Mouse (Mus musculus) cerebellum, adult 8-10 months (tissue): ENCODE results near the gene Pcca.
A peak's percentile ranks its signal among the peaks of the same experiment; 100 is the strongest.
"Not testable (repeated sequence)": the region's sequence is repeated elsewhere in the genome, so short reads cannot be mapped to it uniquely, and the experiment has no call there.

Source experiments
- DNase-seq: peaks from one replicate; pipeline ENCODE4 v3.0.0; 2022

The Pcca gene

DNA sequence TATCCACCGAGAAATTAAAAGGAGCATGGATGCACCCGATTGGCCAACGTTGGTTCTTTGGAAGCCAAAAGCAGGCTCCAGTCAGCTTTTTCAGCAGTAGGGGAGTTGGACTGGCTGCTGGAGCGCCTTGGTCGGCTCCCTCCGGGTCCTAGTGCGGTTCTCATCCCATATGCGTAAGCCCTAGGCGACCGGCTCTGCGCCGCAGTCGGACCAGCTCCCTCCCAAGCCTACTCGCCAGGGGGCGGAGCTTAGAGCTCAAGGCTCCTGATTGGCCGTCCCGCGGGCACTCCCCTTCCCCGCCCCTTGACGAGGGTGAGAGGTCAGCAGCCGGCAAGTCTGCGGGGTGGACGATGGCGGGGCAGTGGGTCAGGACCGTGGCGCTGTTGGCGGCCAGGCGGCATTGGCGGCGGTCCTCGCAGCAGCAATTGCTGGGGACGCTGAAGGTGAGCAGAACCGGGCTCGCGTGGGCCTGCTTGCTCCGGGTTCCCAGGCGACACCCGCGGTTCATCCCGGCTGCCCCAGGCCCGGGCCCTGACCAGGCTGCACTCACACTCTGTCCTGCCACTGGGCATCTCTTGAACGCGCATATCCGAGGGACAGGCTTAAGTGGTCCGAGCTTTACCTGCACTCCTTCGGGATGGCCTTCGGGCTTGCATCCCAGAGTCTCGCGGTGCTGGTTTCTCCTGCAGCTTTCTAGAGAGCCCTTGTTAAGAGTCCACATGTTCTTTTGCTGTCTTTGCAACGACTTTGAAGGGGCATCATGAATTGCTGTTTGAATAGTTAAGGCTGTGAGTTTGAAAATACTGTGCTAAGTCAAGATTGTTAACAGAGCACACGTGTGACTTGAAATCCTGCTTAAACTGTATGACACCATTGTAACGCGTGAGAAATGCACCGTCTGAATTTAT is at the start of gene Pcca:
Gene Pcca (plus strand): TSS at position 308 of the 908 bp plus-strand sequence.
- DNase-seq, result peak; percentile 96

DNA sequence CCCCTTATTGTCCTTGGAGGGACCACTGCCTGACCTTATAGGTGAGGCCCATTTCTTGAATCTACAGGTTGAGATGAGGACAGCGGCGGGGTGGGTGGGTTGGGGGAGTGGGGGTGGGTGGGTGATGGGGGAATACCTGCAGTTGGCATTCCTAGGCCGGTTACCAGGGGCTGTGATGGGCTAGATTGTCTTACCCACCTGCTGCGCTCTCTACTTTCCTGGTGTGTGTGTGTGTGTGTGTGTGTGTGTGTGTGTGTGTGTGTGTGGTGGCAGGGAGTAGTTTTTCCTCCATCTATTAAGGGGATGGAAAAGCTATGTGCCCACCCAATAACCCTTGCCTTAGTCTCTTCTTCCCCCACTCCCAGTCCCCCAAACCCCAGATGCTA is 49.7 kb upstream of the Pcca start:
- no peak for DNase-seq

- DNase-seq, result peak; percentile 63
These were observed 49.1 kb upstream of the Pcca start for GRCm38 (mm10) chr14:122484844-122485551.

- peak; percentile 57 for DNase-seq
These were observed 48.4 kb upstream of the Pcca start for GRCm38 (mm10) chr14:122485635-122486181.

- DNase-seq, result no peak
These were observed 47.5 kb upstream of the Pcca start for GRCm38 (mm10) chr14:122486611-122487010.

DNA sequence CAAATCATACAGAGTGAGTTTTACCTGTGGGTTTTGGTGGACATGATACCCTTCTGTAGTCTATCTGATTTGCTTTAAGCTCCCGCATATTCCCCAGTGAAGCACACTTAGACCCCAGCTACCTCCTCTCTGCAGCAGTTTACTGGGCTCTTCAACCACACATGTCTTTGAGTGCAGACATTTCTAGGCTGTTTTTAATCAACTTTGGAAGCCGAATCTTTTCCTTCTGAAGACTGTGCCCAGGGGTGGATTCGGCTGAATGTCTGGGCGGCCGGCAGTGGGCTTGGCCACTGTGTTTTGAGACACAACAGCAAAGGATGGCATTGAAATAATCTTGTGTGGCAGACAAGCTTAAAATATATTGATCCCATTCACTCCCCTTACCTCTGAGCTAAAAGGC is 46.8 kb upstream of the Pcca start:
- peak; percentile 49 for DNase-seq

GRCm38 (mm10) chr14:122489041-122489440 is 45.1 kb upstream of the Pcca start:
- no peak for DNase-seq

- DNase-seq, result peak; percentile 57
These were observed 44.3 kb upstream of the Pcca start for GRCm38 (mm10) chr14:122489686-122490414.

DNA sequence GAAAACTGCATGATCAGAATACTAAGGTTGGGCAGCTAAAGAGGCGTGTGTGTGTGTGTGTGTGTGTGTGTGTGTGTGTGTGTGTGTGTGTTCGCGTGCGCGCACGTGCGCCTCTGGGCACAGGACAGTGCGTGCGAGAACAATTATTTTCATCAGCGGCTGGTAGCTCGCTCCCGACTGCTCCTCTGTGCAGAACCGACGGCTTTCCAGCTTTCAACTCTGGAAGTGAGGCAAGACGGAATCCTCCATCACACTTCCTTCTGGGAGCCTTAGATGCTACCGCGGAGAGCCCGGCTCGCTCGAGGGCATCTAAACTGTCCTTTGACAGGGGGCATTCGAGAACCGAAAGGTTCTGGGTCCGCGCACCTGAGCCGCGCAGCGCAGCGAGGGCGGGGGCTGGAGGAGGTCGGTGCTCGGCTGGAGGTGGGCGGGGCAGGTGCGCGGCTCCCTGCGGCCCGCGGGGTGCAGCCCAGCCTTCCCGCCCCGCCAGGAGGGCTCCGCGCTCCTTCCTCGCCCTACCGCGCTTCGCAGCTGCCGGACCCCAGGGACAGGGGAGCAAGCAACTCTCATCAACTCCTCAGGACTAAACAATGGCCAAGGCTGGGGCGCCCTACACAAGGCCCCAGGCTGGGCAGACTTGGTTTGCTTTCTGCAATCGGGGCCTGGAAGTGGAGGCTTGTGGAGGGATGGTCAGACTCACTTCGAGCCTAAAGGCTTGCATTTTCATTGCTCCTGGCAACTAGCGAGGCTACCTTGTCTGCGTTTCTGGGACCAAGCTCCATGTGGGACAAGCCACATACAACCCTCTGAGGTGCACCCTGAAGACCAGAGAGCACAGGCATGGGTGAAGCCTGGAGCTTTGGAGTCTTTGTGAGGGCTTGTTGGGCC is 43.4 kb upstream of the Pcca start, which contains the start of gene Gm10837:
Gene Gm10837 (plus strand): TSS at position 146 of the 888 bp plus-strand sequence.
- DNase-seq, result peak; percentile 72

- DNase-seq, result no peak
These were observed 42.6 kb upstream of the Pcca start for GRCm38 (mm10) chr14:122491521-122491920.

DNA sequence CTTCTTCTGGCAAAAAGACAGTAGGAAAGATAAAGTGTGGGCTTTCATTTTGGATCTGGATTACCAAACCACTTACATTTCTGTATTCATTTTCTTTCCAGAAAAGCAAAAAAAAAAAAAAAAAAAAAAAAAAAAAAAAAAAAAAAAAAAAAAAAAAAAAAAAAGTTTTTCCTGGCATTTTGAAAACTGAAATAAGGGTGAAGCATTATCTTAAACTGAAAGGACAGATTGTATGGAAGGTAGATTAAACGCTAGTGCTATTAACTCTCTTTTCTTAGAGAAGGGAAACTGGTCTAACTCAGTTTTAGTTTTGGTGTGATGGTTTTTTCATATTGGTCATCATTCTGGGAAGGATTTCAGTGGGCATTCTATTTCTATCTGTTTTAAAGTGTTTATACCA is 42.1 kb upstream of the Pcca start:
- DNase-seq, result no peak

- no peak for DNase-seq
These were observed 25.1 kb upstream of the Pcca start for GRCm38 (mm10) chr14:122509058-122509457.

GRCm38 (mm10) chr14:122511519-122511918 is 22.6 kb upstream of the Pcca start:
- DNase-seq, result no peak

DNA sequence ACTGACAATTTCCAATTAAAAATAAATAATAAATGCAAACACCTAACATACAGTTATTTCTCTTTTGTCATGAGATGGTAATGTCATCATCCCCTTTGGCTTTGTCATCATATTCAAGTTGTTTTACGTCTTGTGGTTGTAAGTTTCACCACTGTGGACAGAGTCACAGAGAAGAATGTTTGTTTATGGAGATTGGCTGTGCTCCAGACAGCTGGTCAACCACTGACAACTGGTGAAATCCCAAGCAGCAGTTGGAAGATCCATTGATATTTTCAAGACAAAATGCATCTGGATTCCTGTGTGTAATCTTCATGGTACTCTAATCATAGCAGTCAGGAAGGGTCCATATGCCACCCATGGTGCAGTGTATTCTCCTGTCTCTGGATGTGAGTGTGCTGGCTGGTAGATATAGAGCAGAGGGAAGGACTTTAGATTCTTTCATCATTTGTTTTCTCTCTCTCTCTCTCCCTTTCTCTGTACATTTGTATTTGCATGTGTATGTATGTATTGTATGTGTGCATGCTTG is 20.6 kb upstream of the Pcca start:
- DNase-seq, result no peak

DNA sequence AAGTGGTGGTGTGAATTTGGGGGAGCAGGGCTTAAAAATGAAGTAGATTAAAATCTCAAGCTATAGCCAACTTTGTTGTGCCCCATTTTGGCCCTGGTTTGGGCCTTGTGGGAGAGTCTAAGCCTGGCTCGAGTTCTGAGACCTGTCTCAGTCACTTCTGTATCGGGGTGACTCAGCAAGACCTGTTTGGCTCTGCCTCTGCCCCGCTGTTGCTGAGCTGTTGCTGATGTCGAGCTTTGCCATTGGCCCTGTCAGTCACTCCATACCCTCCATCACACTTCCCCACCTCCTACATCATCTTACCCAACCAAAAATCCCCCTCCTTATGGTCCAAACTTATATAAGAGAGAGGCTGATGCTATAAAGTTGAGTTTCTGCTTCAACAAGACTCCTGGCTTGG is 5.6 kb upstream of the Pcca start:
- no peak for DNase-seq

DNA sequence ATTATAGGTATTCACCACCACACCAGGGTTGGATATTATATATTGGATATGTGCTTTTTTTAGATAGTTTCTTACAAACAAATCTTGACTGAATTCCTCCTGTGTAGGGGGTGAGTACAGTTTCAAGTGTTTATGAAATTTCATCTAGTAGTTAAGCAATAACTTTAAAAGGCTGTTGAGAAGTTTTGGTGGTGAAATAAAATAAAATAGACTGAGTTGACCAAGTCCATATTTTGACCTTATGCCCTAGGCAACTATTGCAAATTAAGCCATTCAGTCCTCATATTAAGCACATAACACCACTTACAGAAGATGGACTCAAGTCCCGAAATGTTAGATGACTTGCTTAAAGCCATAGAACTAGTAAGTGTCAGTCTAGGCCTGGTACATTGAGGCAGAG is 1.9 kb downstream of the Pcca start:
- no peak for DNase-seq

- DNase-seq, result no peak
These were observed 14.3 kb downstream of the Pcca start for GRCm38 (mm10) chr14:122548421-122548820.

DNA sequence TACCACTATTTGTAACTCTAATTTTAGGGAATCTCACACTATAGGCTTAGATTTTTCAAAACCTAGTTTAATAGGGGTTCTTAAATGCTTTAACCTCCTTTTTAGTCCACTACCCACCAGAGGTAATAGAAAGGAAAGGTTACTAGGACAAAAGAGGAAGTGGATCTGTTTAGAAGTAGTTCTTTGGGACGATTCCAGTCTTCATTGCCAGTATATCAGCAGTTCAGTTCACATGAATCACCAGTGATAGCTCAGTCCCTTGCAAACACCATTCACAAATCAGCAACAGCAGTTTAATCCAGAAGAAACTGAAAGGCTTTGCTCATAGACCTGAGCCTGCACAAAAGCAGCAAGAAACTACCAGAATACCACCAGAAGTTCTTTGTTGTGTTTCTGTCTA is 14.8 kb downstream of the Pcca start:
- DNase-seq, result no peak

DNA sequence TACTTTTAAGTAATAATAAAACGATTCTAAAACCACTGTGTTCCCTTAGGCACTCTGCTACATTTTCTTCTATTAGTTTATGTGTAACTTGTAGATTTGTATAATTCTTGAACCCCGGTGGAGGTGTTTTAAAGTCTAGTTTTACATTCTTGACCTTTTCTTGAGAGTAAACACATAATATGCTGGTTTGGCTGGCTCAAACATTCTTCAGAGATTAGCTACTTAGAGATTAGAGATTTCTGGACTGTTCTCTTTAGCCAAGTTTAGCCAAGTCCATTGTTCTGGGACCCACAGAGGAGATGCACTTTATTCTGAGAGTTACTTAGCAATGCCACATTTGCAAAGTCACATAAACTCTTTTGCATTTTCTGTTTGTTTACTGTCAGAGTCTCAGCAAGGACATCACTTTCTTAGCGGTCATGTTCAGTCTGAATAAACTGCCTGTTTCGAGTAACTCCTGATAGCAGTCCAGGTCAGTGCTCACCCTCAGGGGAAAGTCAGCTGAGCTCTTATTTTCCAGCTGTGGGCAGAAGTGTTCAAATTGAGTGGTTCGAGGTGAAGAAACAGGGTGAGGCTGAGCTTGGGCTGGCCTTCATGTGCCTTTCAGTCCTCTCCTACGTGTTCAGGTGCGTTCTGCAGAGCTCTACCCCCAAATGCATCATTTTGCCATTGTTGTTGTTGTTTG is 18.8 kb downstream of the Pcca start:
- no peak for DNase-seq

DNA sequence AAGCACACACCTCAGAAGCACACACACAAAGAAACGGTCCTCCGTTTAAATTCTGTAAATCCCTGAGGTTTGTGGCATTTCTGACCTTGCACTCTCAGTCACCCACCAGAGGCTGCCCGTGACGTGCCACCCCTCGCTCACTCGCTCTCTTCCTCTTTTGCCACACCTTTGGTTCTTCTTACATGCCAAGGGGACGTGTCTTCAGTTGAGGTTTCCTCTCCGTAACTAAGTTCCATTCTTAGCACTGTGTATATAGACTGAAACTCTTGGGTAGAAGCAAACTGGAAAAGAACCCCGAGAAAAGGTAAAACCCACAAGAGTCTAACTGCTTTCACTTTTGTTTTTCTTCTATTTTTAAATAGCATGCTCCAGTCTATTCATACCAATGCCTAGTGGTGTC is 23.2 kb downstream of the Pcca start:
- DNase-seq, result no peak

DNA sequence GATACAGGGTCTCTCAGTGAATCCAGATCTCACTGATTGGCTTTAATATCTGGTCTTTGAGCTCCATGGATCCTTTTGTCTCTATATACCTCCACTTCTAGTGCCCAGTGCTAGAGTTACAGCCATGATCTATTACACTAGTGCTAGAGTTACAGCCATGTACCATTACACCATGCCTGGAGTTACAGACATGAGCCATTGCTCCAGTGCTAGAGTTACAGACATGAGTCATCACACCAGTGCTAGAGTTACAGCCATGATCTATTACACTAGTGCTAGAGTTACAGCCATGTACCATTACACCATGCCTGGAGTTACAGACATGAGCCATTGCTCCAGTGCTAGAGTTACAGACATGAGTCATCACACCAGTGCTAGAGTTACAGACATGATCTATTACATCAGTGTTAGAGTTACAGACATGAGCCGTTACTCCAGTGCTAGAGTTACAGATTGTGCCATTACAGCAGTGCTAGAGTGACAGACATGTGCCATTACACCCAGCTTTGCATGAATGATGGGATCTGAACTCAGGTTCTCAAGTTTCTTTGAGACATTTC is 26.8 kb downstream of the Pcca start:
- not testable (repeated sequence) for DNase-seq
